Mouse (Mus musculus): ENCODE data around the gene Sun1. TPM values are rescaled to one million over a fixed set of nuclear protein-coding genes. Genes with fewer than 3 reads are reported as not detected.

Sun1 gene
- polyA plus RNA-seq, 1 experiment: 21.8 TPM

GRCm38 (mm10) chr5:139277287-139277686 lies 76.8 kb downstream of the Sun1 start:
- no peak overlapping the region for H3K27ac ChIP-seq (ENCODE audit: insufficient read depth, low read depth, low read length)
- no peak overlapping the region for H3K4me3 ChIP-seq (ENCODE audit: insufficient read depth, low read length)
- TF ChIP-seq POLR2A (IDR thresholded peaks at IDR 0.05; ENCODE audit: borderline replicate concordance, low read depth, low read length): no peak
- no peak for TF ChIP-seq CTCF (IDR thresholded peaks at IDR 0.05; ENCODE audit: low read depth, low read length)
- no peaks in the 10 kb centered on the region for H3K4me1 ChIP-seq (ENCODE audit: control insufficient read depth, insufficient read depth, low read length)

GRCm38 (mm10) chr5:139281373-139282112 lies 81.1 kb downstream of the Sun1 start:
- H3K4me1 ChIP-seq (ENCODE audit: control insufficient read depth, insufficient read depth, low read length): peaks cover 27% of the 10 kb centered on the region
- H3K4me3 ChIP-seq (ENCODE audit: insufficient read depth, low read length): no peak overlapping the region
- TF ChIP-seq CTCF (IDR thresholded peaks at IDR 0.05; ENCODE audit: low read depth, low read length): no peak
- TF ChIP-seq POLR2A (IDR thresholded peaks at IDR 0.05; ENCODE audit: borderline replicate concordance, low read depth, low read length): no peak
- H3K27ac ChIP-seq (ENCODE audit: insufficient read depth, low read depth, low read length): no peak overlapping the region

GRCm38 (mm10) chr5:139282191-139282590 lies 81.8 kb downstream of the Sun1 start:
- H3K4me1 ChIP-seq (ENCODE audit: control insufficient read depth, insufficient read depth, low read length): peaks cover 32% of the 10 kb centered on the region
- H3K4me3 ChIP-seq (ENCODE audit: insufficient read depth, low read length): no peak overlapping the region
- TF ChIP-seq POLR2A (IDR thresholded peaks at IDR 0.05; ENCODE audit: borderline replicate concordance, low read depth, low read length): no peak
- peak; percentile 92 for TF ChIP-seq CTCF (IDR thresholded peaks at IDR 0.05; ENCODE audit: low read depth, low read length)
- H3K27ac ChIP-seq (ENCODE audit: insufficient read depth, low read depth, low read length): no peak overlapping the region

GRCm38 (mm10) chr5:139283460-139284180 lies 83.2 kb downstream of the Sun1 start:
- no peak overlapping the region for H3K27ac ChIP-seq (ENCODE audit: insufficient read depth, low read depth, low read length)
- H3K4me1 ChIP-seq (ENCODE audit: control insufficient read depth, insufficient read depth, low read length): peaks cover 43% of the 10 kb centered on the region
- TF ChIP-seq POLR2A (IDR thresholded peaks at IDR 0.05; ENCODE audit: borderline replicate concordance, low read depth, low read length) (no peak), CTCF (IDR thresholded peaks at IDR 0.05; ENCODE audit: low read depth, low read length) (no peak)
- H3K4me3 ChIP-seq (ENCODE audit: insufficient read depth, low read length): no peak overlapping the region

GRCm38 (mm10) chr5:139285383-139286067 lies 85.1 kb downstream of the Sun1 start:
- Histone ChIP-seq H3K4me3 (ENCODE audit: insufficient read depth, low read length) (no peak overlapping the region), H3K27ac (ENCODE audit: insufficient read depth, low read depth, low read length) (peak overlapping the region; percentile 97), H3K4me1 (ENCODE audit: control insufficient read depth, insufficient read depth, low read length) (peaks cover 52% of the 10 kb centered on the region)
- TF ChIP-seq CTCF (IDR thresholded peaks at IDR 0.05; ENCODE audit: low read depth, low read length): no peak
- TF ChIP-seq POLR2A (IDR thresholded peaks at IDR 0.05; ENCODE audit: borderline replicate concordance, low read depth, low read length): no peak

- H3K27ac ChIP-seq (ENCODE audit: insufficient read depth, low read depth, low read length): peak overlapping the region; percentile 97
- H3K4me1 ChIP-seq (ENCODE audit: control insufficient read depth, insufficient read depth, low read length): peaks cover 57% of the 10 kb centered on the region
- H3K4me3 ChIP-seq (ENCODE audit: insufficient read depth, low read length): peak overlapping the region; percentile 15
- no peak for TF ChIP-seq POLR2A (IDR thresholded peaks at IDR 0.05; ENCODE audit: borderline replicate concordance, low read depth, low read length)
- no peak for TF ChIP-seq CTCF (IDR thresholded peaks at IDR 0.05; ENCODE audit: low read depth, low read length)
Measured at GRCm38 (mm10) chr5:139286142-139286941, 85.9 kb downstream of the Sun1 start.

- H3K27ac ChIP-seq (ENCODE audit: insufficient read depth, low read depth, low read length): peak overlapping the region; percentile 97
Measured at GRCm38 (mm10) chr5:139287099-139287498, 86.7 kb downstream of the Sun1 start.

GRCm38 (mm10) chr5:139287787-139288186 lies 87.3 kb downstream of the Sun1 start:
- TF ChIP-seq POLR2A (IDR thresholded peaks at IDR 0.05; ENCODE audit: borderline replicate concordance, low read depth, low read length) (no peak), CTCF (IDR thresholded peaks at IDR 0.05; ENCODE audit: low read depth, low read length) (no peak)
- Histone ChIP-seq H3K4me1 (ENCODE audit: control insufficient read depth, insufficient read depth, low read length) (peaks cover 55% of the 10 kb centered on the region), H3K4me3 (ENCODE audit: insufficient read depth, low read length) (no peak overlapping the region), H3K27ac (ENCODE audit: insufficient read depth, low read depth, low read length) (peak overlapping the region; percentile 97)

More at GRCm38 (mm10) chr5:139287099-139287498, 86.7 kb downstream of the Sun1 start:
- Histone ChIP-seq H3K4me3 (ENCODE audit: insufficient read depth, low read length) (peak overlapping the region; percentile 15), H3K4me1 (ENCODE audit: control insufficient read depth, insufficient read depth, low read length) (peaks cover 57% of the 10 kb centered on the region)
- TF ChIP-seq CTCF (IDR thresholded peaks at IDR 0.05; ENCODE audit: low read depth, low read length) (no peak), POLR2A (IDR thresholded peaks at IDR 0.05; ENCODE audit: borderline replicate concordance, low read depth, low read length) (no peak)

- H3K4me3 ChIP-seq (ENCODE audit: insufficient read depth, low read length): no peak overlapping the region
- peak overlapping the region; percentile 97 for H3K27ac ChIP-seq (ENCODE audit: insufficient read depth, low read depth, low read length)
- TF ChIP-seq CTCF (IDR thresholded peaks at IDR 0.05; ENCODE audit: low read depth, low read length) (no peak), POLR2A (IDR thresholded peaks at IDR 0.05; ENCODE audit: borderline replicate concordance, low read depth, low read length) (no peak)
- peaks cover 62% of the 10 kb centered on the region for H3K4me1 ChIP-seq (ENCODE audit: control insufficient read depth, insufficient read depth, low read length)
Measured at GRCm38 (mm10) chr5:139288591-139288990, 88.2 kb downstream of the Sun1 start.
